Mouse (Mus musculus) frontal cortex, postnatal 25 days (tissue): ENCODE results near the gene Stambp.

Experiments
- DNase-seq, 2 experiments: peaks; one replicate each; pipeline ENCODE4 v3.0.0; 2022; ENCODE audit warnings: low spot score in 2 of 2

Stambp gene

GRCm38 (mm10) chr6:83568901-83569862 is 3.3 kb downstream of the Stambp start:
- peak in 1 of 2 experiments; percentile 20 for DNase-seq

- DNase-seq = no peak
These were observed 16.6 kb downstream of the Stambp start for GRCm38 (mm10) chr6:83555972-83556371.

- no peak for DNase-seq
These were observed 24.2 kb downstream of the Stambp start for GRCm38 (mm10) chr6:83548346-83548745.

- no peak for DNase-seq
These were observed 26.8 kb downstream of the Stambp start for GRCm38 (mm10) chr6:83545778-83546177.

GRCm38 (mm10) chr6:83541756-83542456 is 30.6 kb downstream of the Stambp start:
- DNase-seq = peak in 1 of 2 experiments; percentile 16

- no peak for DNase-seq
These were observed 32.5 kb downstream of the Stambp start for GRCm38 (mm10) chr6:83540017-83540416.

GRCm38 (mm10) chr6:83536795-83537059 is 35.8 kb downstream of the Stambp start:
- no peak for DNase-seq

- no peak for DNase-seq
These were observed 36.3 kb downstream of the Stambp start, which contains the start of gene Actg2 for GRCm38 (mm10) chr6:83536028-83536794. Actg2 (minus strand) TSS chr6:83536265.

GRCm38 (mm10) chr6:83532608-83533007 is 39.9 kb downstream of the Stambp start:
- DNase-seq = no peak

GRCm38 (mm10) chr6:83523194-83523593 is 49.3 kb downstream of the Stambp start:
- DNase-seq = no peak

GRCm38 (mm10) chr6:83521784-83522183 is 50.7 kb downstream of the Stambp start:
- DNase-seq = no peak

- DNase-seq = no peak
These were observed 53.9 kb downstream of the Stambp start for GRCm38 (mm10) chr6:83518637-83519036.

GRCm38 (mm10) chr6:83515172-83515571 is 57.4 kb downstream of the Stambp start:
- DNase-seq = no peak

- DNase-seq = peak; percentile 25 to 44
These were observed 60.0 kb downstream of the Stambp start for GRCm38 (mm10) chr6:83512495-83512894.

- no peak for DNase-seq
These were observed 62.3 kb downstream of the Stambp start for GRCm38 (mm10) chr6:83510210-83510609.

GRCm38 (mm10) chr6:83509442-83509841 is 63.1 kb downstream of the Stambp start:
- DNase-seq = peak; percentile 50 to 55

- no peak for DNase-seq
These were observed 65.4 kb downstream of the Stambp start for GRCm38 (mm10) chr6:83507168-83507546.

GRCm38 (mm10) chr6:83506258-83507167 is 66.0 kb downstream of the Stambp start, which contains the start of gene Dguok:
Dguok (minus strand) TSS chr6:83506969.
- DNase-seq = peak; percentile 90 to 95

GRCm38 (mm10) chr6:83505554-83505953 is 67.0 kb downstream of the Stambp start:
- DNase-seq = no peak

GRCm38 (mm10) chr6:83503361-83503760 is 69.2 kb downstream of the Stambp start:
- no peak for DNase-seq

- peak; percentile 17 to 43 for DNase-seq
These were observed 69.9 kb downstream of the Stambp start for GRCm38 (mm10) chr6:83502656-83503055.
